Mouse (Mus musculus) ES-E14 (cell line): ENCODE results near the gene Omd.

ENCODE experiments used
- HCFC1 ChIP-seq: IDR thresholded peaks from 2 replicates; pipeline ENCODE4 v1.6.1; 2012; ENCODE audit warnings: low read length, inconsistent platforms, borderline replicate concordance; ENCODE audit not compliant: insufficient read depth
- MAFK ChIP-seq: IDR thresholded peaks from 2 replicates; pipeline ENCODE4 v1.6.1; 2014; ENCODE audit warnings: mild to moderate bottlenecking, low read depth, low read length, inconsistent platforms; ENCODE audit not compliant: insufficient read depth
- ZNF384 ChIP-seq: IDR thresholded peaks from 2 replicates; pipeline ENCODE4 v1.6.1; 2012; ENCODE audit warnings: low read depth, low read length, inconsistent platforms

DNA sequence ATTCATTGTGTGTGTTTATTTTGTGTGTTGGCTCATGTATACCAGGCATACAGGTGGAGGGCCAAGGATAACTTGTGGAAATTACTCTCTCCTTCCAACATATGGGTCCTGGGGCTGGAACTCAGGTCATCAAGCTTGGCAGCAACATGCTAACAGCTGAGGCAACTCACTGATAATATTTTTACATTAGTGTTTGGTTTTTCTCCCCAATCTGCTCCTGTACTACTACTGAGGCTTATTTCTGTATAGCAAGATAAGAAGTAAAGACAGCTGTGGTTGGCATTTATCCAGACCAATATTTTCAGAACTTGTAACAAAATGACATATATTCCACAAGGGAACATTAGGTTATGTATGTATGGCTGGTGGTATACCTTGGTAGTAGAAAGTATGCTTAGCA is 36.1 kb downstream of the Omd start:
- TF ChIP-seq MAFK (no peak), ZNF384 (no peak), HCFC1 (no peak)
